Mouse (Mus musculus) adrenal gland, postnatal 36 days (tissue): ENCODE data around the gene Parg. TPM values are rescaled to one million over a fixed set of nuclear protein-coding genes. Genes with fewer than 3 reads are reported as not detected.
"Not testable (repeated sequence)": the region's sequence is repeated elsewhere in the genome, so short reads cannot be mapped to it uniquely, and the experiment has no call there.

ENCODE experiments used
- DNase-seq, 2 experiments: peaks; one replicate each; pipeline ENCODE4 v3.0.0; 2021; ENCODE audit warnings: mixed read lengths in 1 of 2
- total RNA-seq, 2 experiments: library from RNA; stranded (reverse); gene quantifications; 2 replicates each; pipeline ENCODE4 v1.2.3; 2021

Gene Parg
- total RNA-seq, 2 experiments from 2014 or later: 58.1 to 63.2 TPM

DNA sequence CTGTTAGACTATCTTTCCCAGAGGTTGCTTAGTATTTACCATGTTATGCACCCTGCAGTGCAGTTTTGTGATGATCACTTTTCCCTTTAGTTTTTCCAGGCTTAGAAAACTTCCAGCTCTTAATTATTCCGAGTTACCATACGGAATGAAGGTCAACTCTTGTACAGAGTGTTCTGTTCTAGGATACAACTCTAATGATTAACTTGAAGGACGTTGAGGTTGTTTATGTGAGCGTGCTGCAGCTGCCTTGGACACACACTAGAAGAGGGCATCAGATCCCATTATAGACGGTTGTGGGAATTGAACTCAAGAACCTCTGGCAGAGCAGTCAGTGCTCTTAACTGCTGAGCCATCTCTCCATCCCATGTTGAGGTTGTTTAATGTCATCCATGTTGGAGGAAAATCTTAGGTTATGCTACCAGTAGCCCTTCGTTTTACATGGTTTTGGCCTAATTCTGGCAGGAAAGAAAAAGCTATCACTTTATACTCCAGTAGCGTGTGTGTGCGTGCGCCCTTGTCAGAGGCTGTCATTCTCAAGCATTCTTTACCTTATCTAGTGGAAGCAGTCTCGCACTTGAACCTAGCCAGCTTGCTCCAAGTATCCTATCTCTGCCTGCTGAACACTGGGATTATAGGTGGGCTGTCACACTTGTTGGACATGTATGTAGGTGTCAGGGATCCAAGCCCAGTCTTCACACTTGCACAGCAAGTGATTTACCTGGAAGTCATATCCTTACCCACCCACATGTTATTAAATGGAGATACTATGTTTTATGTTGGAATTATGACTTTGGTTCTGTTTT lies 22.2 kb upstream of the Parg start:
- no peak for DNase-seq

DNA sequence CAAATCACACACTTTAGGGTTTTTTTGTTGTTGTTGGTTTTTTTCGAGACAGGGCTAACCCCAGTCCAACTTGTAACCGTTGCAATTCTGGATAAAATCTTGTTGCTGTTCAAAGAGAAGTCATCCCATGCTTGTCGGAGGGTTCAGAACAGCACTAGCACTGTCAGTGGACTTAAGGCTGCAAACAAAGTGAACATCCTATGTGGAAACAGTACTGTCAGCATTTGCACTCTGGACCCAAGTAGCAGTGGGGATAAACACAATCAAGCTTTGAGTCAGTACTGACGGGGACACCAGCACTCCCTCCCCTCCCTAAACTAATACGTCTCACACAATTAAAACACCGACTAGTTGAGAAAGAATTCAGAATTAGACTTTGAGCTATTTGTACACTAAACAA lies 20.9 kb upstream of the Parg start:
- no peak for DNase-seq

DNA sequence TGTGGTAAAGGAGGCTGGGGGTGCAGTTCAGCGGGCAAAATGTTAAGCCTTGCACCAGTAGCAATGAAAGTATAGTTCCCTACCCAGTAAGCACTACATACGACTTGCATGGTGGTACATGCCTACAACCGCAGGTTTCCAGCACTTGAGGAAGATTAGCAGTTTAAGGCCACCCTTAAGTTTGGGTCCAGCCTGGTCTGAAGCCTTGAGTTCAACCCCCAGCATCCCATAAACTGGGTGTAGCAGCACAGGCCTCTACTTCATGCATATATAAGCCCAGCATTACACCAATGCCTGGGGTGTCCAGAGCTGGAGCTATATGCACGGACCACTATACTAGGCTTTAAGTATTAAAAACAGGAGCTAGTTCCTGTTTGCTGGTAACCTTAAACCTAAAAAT lies 17.9 kb upstream of the Parg start:
- DNase-seq: no peak

DNA sequence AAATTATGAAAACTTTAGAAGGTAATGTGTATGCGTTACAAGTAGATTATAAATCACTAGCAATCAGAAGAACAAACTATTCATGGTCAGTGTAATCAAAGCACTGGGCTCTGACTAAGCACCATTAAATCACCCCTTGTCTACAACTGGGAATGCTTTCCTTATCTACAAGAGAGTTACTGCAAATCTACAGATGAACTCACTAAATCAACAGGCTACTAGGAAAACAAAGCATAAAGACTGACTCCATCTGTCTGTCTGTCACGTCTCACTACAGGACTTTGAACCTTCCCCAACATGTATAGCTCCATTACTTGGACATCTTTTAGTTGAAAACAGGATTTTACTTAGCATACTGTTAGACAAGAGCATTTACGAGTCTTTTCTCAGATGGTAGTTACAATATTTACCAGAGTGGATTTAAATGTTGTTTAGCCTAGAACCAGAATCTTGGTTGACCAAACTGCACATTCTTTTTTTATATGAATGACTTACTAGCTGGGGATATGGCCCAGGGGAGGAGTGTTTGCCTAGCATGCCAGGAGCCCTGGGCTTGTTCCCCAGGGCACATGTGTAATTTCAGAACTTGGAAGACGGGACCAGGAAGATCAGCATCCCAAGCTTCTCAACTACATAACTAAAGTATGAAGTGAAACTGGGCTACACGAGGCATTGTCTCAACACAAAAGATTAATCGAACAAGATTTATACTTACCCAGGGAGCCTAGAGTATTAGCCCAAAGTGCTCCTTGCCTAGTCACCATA lies 10.9 kb upstream of the Parg start:
- DNase-seq: peak in 1 of 2 experiments; percentile 24

DNA sequence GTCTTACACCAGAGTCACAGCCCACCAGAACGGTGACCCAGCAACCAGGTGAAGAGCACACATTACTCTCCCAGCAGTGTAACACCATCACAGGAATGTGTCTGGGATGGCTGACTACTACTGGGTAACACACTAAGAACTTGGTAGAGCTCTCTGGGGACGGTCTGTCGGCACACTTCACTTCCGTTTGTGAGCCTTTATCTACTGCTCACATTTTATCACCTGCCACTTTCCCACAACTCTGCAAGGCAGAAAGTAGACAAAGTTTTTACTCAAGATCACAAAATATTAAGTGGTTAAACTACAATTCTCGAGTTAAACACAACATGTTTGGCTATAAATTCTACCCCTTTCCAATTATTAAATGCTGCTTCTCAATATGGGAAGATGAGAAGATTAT lies 9.8 kb upstream of the Parg start:
- no peak for DNase-seq

DNA sequence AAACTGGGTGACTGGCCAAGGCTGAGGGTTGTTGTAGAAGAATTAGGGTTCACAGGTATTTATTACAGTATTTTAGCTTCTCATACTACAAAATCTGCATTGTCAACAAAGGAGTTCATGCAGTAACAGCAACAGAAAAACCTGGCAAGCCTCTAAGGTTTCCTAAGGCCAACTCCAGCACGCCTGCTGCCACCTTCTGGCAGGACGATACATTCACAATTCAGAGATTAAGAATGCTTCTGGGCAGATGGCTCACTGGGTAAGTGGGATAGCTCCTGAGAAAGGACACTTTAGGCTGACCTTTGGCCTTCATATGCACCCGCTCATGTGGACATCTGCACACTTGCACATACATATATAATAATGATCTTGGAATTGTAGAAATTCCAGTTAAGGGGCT lies 9.3 kb upstream of the Parg start:
- DNase-seq: peak; percentile 68 to 79

DNA sequence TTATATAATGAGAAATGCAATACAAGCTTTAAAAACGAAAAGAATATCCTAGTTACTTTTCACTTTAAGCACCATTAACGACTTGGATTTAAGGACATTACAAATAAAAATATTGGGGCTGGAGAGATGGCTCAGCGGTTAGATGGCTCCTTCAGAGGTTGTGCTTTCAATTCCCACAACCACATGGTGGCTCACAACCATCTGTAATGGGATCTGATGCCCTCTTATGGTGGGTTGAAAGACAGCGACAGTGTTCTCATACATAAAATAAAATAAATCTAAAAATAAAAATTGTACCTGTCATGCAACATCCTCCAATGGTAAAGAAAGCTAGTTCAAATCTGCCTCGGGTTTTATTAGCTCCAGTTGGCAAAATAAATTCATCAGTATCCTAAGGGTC lies 8.2 kb upstream of the Parg start:
- not testable (repeated sequence) for DNase-seq

DNA sequence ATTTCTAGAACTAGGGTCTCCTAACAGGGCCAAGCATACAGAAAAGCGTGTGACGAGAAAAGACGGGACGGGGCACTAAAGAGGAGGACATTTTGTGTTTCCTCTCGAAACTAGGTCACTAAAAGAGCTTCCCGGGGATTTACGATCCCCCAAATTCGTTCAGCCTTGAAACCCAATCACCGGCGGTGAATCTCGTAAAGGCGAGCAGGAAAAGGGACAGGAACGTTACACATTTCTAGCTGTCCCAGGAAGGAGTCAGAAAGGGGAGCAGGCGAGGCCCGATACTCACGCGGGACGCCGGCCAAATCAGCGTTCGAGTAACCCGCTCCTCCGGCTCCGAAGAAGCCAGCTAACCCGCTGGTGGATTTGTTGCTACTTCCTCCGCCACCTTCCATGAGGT lies 395 bp upstream of the Parg start:
- DNase-seq: no peak

DNA sequence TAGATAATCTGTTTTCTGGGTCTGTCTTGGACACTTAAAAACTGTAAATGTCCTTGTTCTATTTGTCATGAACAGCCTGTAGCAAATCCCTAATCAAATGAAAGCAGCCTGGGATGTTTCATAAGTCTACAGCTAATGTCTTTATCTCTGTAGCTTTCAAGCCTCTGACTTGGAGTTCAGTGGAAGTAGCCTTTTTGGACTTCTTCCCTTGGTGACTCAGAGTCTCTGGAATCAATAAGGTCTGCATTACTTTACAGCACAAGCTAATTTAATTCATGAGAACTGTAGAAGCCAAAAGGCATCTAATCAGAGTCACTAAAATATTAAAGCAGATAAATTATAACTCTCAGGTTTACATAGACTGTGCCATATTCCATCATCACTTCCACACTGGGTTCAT lies 24.9 kb downstream of the Parg start:
- no peak for DNase-seq

DNA sequence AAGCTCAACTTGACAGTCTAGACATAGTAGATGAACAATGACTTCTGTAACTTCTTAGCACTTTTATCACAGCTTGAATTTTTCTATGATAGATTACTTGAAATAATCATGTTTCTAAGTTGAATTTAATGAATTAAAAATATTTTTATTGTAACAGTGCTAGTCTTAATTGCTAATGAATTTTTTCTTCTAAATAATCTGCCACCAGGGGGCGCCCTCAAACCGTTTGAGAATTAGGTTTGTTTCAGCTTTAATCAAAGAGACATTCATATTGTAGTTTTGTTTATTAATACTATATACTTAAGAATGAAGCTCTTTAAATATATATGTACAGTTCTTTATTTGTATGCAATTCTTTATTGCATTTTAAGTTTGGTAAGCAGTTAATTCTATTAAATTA lies 27.2 kb downstream of the Parg start:
- DNase-seq: peak; percentile 48 to 70

DNA sequence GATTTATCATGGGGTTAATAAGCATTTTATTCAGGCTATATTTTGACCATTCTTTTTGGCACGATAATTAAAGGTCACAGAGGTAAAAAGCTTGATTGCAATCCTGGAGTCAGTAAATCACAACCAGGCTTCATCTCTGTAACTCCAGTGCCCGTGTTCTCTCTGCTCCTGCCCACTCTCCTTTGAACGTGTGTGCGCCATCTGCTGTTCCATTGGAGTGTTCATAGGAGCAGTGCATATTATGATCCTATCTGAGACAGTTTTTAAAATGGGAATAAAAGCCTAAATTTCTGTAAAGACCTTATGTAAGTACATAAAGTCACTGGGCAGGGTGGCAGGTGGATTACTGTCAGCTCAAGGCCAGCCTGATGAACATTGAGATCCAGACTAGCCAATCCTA lies 40.7 kb downstream of the Parg start:
- peak in 1 of 2 experiments; percentile 1 for DNase-seq

DNA sequence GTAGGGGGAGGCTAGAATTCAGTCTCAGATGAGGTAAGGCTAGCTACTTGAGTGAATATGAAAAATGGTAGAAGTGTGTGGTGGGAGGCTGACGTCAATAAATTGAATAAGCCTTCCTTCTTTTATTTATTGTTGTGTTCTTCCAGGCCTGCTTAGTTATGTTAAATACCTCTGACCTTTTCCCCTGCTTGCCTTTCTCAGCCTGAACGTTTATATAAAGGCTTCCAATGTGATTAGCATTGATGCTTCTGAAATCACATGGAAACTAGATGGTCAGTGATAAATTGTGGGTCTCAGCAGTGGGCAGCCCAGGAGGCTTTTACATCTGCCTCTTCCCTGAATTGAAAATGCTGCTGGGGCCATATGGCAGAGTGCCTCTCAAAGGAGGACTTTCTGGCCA lies 44.3 kb downstream of the Parg start:
- no peak for DNase-seq

DNA sequence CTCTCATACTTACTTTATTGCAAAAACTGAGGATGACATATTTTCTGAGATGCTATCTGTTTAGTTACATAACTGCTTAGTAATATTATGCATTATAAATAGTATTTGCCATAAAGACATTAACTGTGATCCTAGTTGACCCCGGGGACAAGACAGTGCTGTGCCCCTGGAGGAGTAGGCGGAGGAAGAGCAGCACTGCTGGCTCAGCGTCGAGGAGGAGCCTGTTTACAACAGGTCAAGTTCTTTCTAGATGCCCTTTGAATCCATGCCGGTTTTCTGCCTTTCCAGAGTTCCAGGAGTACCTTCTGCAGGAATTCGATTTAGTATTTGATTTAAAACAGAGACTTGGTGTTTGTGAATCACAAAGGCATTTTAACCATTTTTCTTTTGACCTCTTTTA lies 47.9 kb downstream of the Parg start:
- DNase-seq: no peak

DNA sequence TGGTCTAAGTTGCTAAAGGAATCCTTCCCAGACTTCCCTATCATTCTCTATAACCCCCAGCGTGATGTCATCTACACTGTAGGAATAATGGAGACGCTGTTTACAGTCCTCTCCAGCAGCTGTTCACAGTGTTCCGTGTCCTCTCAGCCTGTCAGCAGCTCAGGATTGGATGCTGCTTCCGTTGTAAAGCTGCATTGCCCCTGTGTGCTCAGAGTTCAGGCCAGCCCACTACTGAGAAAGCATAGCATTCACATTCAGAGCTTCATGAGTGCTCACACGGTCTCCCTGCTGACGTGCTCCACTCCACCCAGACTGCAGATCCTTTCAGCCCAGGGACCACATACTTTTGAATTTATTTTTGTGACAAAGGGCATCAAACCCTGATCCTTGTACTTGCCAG lies 59.1 kb downstream of the Parg start:
- no peak for DNase-seq

DNA sequence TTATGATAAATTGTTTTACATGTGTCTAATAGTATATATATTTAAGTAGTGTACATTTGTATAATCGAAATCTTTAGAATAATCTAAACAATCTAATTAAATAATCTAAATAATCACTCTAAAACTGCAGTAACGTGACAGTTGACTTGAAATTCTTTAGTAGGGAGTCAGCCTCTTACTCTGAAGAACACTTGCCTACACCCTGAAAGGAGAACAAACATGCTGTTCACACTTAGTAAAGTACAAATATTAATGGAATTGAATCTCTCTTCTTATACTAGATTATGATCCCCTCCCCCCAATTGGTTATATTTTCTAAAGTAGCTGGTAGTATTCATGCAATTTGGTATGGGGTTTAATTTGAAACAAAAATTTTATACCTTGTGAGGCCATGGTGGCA lies 60.0 kb downstream of the Parg start:
- no peak for DNase-seq

DNA sequence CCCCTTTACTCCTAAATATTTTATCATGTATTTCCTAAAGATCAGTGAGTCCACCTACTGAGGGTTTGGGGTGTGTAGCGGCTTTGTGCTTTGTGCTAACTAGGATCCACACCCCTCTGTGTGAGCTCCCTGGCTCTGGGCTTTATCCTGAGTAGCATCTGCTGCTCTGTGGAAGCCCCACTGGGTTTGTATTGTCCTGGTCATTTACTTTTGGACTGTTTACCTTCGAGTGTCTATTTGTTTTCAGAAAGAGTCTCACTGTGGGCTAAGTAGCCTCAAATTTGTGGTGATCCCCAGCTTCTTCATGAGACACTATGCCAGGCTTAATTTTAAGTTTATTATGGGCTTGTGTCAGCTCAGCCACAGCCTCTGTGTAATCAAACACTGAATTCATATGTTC lies 67.2 kb downstream of the Parg start:
- no peak for DNase-seq

DNA sequence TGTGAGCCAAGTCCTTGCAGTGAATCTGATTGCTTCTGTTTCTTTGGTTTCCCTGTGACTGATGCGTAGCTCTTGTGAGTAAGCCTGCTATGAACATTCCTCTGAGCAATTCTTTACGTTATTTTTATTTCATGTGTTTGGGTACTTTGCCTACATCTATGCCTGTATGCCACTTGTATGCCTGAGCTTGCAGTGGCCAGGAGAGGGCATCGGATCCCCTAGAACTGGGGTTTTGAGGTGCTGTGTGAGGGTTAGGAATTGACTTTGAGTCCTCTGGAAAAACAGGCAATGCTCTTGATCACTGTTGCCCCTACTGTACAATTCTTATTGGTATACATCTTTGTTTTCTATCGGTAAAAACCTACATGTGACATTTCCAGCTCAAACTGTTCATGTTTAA lies 67.8 kb downstream of the Parg start:
- DNase-seq: no peak

DNA sequence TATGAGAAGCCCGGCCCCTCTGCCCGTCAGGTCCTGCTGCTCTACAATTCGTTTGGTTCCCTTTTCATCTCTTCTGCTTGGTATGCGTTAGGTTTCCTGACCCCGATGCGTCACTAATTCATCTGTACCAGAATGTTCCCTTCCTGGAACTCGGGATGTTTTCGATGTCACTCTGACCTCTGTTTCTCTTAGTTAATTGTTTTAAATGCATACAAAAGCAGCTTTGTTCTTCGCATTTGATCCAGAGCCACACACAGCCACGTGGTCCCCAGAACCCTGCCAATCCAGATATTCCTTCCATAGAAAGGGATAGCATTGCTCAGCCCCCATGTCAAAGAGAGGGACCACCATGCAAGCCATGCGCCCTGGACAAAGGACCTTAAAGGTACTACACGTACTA lies 99.9 kb downstream of the Parg start:
- no peak for DNase-seq

DNA sequence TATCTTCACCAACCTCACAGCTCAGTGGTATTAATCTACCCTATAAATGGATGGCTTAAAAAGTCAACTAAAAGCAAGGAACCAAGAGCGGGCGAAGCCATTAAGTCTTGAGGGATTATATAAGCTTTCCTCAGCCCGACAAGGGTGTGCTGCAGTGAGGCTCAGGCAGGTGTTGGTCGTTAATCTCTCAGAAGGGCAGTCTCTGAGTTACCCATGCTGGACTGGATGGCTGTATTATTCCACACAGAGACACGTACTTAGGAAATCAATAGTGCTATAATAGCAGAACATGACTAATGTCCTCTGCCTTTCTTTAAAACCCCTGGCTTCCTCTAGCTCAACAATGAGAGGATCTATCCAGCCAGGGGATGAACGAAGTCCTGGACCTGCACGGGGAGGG lies 100.7 kb downstream of the Parg start:
- no peak for DNase-seq

DNA sequence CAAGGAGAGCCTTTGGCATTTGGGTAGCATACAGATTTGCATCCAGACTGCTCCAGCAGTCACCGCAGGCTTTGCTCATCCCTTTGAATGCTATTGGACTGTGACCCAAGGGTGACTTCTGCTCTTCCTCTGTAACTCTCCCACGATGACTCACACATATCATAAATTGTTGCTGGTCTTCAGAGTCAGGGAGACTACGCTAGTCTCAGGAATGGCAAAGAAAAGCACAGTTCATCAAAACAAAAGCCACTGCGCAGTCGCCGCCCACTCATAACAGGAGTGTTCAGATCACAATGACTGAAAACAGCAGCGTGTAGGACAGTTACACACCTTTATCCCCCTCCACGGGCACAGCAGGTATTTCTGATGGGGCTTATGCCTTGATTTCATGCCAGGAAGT lies 103.2 kb downstream of the Parg start:
- peak; percentile 38 to 44 for DNase-seq

DNA sequence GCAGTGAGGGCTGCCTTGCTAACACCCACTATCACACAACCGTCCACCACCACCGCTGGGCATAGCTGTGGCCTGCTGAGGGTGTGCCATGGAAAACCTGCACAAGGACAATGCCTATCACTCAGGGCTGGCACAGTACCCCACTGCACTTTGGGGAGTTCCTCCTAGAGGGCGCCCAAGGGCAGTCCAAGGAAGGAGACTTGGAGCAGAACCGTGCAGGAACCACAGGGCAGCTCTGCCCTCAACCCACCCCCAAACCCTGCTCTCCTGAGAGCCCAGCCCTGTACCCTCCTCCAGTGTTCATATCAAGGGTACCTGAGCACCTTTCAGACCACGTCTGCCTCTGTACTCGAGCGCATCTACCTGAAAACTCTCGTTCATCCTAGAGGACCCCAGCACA lies 108.1 kb downstream of the Parg start:
- peak; percentile 75 to 77 for DNase-seq

DNA sequence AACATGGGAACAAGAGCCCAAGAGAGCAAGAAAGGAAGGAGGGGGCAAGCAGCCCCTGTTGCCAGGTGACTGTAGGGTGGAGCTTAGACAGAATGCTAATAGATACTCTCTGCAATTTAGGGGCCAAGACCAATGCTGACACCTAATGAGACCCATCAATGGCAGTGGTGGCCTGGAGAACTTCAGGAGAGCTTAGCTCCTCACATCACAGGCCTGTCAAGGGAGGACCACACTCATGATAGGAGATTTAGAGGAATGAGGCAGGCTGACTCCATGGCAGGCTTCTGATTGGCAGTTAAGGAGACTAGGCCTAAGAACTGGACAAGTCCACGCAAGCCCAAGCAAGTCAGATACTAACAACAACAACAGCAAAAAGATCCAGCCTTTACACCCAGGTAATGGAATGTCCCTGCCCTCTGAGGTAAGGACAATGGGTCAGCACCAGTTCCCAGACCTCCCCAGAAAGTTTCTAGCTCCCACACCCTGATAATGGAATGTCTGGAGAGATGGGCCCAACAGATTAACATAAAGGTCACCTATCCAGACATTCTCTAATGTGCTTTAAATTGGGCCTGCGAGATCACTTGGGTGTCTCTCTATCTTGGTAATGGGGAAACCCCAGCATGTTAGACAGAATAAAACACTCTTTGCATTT lies 109.8 kb downstream of the Parg start:
- no peak for DNase-seq

DNA sequence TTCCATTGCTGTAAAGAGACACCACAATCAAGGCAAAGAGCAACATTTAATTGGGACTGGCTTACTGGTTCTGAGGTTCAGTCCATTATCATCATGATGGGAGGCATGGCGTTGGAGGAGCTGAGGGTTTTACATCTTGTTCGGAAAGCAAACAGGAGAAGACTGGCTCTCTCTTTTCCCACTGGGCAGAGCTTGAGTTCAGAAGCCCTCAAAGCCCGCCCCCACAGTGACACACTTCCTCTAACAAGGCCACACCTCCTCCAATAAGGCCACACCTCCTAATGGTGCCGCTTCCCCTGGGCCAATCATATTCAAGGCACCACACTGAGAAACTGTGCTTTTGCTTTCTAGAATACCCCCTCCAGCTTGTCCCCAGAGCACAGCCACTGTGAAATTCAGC lies 116.1 kb downstream of the Parg start:
- DNase-seq: no peak
